Mouse (Mus musculus): Measurements from ENCODE around the gene Plcl1. TPM values are rescaled to one million over a fixed set of nuclear protein-coding genes. Genes with fewer than 3 reads are reported as not detected.

The Plcl1 gene
- total RNA-seq, 2 experiments from 2014 or later, result 5.0 to 6.2 TPM

GRCm38 (mm10) chr1:55755742-55756141, 350.0 kb downstream of the Plcl1 start:
- intact Hi-C loops (cut with DNase I), result loop anchor here (5.0 kb wide), 1 partner anchor 117 kb away; no protein-coding TSS in a partner anchor
- DNase-seq, result peak; percentile 38 to 51

GRCm38 (mm10) chr1:55762284-55762683, 356.6 kb downstream of the Plcl1 start:
- intact Hi-C loops (cut with DNase I), result no loop called here
- no peak for DNase-seq

GRCm38 (mm10) chr1:55763171-55763570, 357.4 kb downstream of the Plcl1 start:
- DNase-seq, result no peak
- intact Hi-C loops (cut with DNase I), result no loop called here

- DNase-seq, result peak; percentile 12 to 15
- intact Hi-C loops (cut with DNase I), result no loop called here
Measured at GRCm38 (mm10) chr1:55766743-55767142, 361.0 kb downstream of the Plcl1 start.

GRCm38 (mm10) chr1:55770072-55770785, 364.5 kb downstream of the Plcl1 start:
- no peak for DNase-seq
- intact Hi-C loops (cut with DNase I), result no loop called here

- intact Hi-C loops (cut with DNase I), result no loop called here
- no peak for DNase-seq
Measured at GRCm38 (mm10) chr1:55792817-55793216, 387.1 kb downstream of the Plcl1 start.

Other genes starting within 250 kb of the Plcl1 start
- gene Rftn2, start 179.1 kb upstream of the Plcl1 start, total RNA-seq (2021), result 10 to 100 TPM; 12.4 to 14.1 TPM
- gene Mars2, start 168.7 kb upstream of the Plcl1 start, total RNA-seq (2021), result 1 to 10 TPM; 4.2 to 5.5 TPM
- gene Boll, start 42.5 kb upstream of the Plcl1 start, total RNA-seq (2021), result not detected